Mouse (Mus musculus): ENCODE results near the gene Ercc5.

DNA sequence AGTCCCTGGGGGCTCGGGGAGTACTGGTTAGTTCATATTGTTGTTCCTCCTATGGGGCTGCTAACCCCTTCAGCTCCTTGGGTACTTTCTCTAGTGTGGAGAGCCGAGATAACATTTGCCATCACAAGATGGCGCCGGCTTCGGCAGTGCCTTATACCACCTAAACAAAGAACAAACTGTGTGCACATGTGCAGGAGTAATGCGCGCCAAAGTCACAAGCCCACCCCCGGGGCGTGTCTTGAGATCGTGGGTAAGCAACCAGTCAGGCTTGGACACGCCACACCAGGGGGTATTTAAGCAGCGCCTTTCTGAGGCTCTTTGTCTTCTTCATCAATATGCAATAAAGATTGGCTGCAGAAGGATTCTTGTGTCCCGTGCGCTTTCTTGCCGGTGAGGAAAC is 55.3 kb downstream of the Ercc5 start:
- TF ChIP-seq ZC3H11A (IDR thresholded peaks at IDR 0.05; ENCODE audit: borderline replicate concordance, low read depth, low read length) (no peak), CHD2 (IDR thresholded peaks at IDR 0.05; ENCODE audit: low read depth, low read length) (no peak), HCFC1 (IDR thresholded peaks at IDR 0.05; ENCODE audit: borderline replicate concordance, insufficient read depth, low read length) (no peak)
